In genomic region chr3:14787136-14787535, GRCm38 (mm10) we compare ENCODE assay signal across 15 mouse cellular contexts. TPM values are rescaled to one million over a fixed set of nuclear protein-coding genes. Genes with fewer than 3 reads are reported as not detected.
DNase-seq lines count a peak whose midpoint lies in the region; ATAC-seq and TF ChIP-seq lines count a peak whose summit lies in the region.
"Had no signal": no experiment of that assay in that cellular context is flagged by ENCODE, and none has a peak within 500 bp of the region (broad histone marks: within the 10 kb centered on the region; RNA-seq: fewer than 3 reads in every experiment).

No protein-coding gene starts in this region.

- no peak overlapping the region for H3K4me2 ChIP-seq in lung, embryonic 16.5 days (ENCODE audit: low read depth, low read length)
- H3K4me2 ChIP-seq: liver, embryonic 12.5 days; midbrain, embryonic 12.5 days had no signal

- H3K4me3 ChIP-seq in gastrocnemius, adult 2 months, result no peak overlapping the region
- H3K4me3 ChIP-seq in MEL (ENCODE audit: control insufficient read depth in 1 of 2, insufficient read depth in 1 of 2, low read depth in 2 of 2, low read length in 2 of 2), result no peak overlapping the region
- no peak overlapping the region for H3K4me3 ChIP-seq in kidney, adult 2 months (ENCODE audit: insufficient read depth, low read depth, low read length)
- no peak overlapping the region for H3K4me3 ChIP-seq in lung, embryonic 16.5 days (ENCODE audit: low read length)
- H3K4me3 ChIP-seq in forebrain, embryonic 10.5 days, result no peak overlapping the region
- H3K4me3 ChIP-seq: left cerebral cortex, adult 2 months; liver, embryonic 12.5 days; midbrain, embryonic 12.5 days had no signal

- H3K27ac ChIP-seq in gastrocnemius, adult 2 months, result peak overlapping the region; percentile 85
- no peak overlapping the region for H3K27ac ChIP-seq in MEL (ENCODE audit: control insufficient read depth, low read depth, low read length)
- H3K27ac ChIP-seq in kidney, adult 2 months (ENCODE audit: insufficient read depth, low read depth, low read length), result peak overlapping the region; percentile 59; the same call in 1 of the 2 replicates
- 0 out of 2 replicates have a peak overlapping the region, but pooled peaks have one; percentile 2 for H3K27ac ChIP-seq in lung, embryonic 16.5 days (ENCODE audit: low read length)
- H3K27ac ChIP-seq in forebrain, embryonic 10.5 days, result no peak overlapping the region
- H3K27ac ChIP-seq: left cerebral cortex, adult 2 months; liver, embryonic 12.5 days; midbrain, embryonic 12.5 days had no signal

- no peak for TF ChIP-seq POLR2A in MEL (IDR thresholded peaks at IDR 0.05; ENCODE audit: control insufficient read depth in 1 of 2, insufficient read depth in 1 of 2, low read depth in 1 of 2, low read length in 2 of 2, poor library complexity in 1 of 2)
- no peak for TF ChIP-seq POLR2A in kidney, adult 2 months (IDR thresholded peaks at IDR 0.05; ENCODE audit: low read depth, low read length)

- no peaks in the 10 kb centered on the region for H3K9me3 ChIP-seq in MEL (replicated peaks; ENCODE audit: insufficient read depth, low read length)
- H3K9me3 ChIP-seq in lung, embryonic 16.5 days (ENCODE audit: control insufficient read depth, low read length), result no peaks in the 10 kb centered on the region
- no peaks in the 10 kb centered on the region for H3K9me3 ChIP-seq in forebrain, embryonic 10.5 days
- H3K9me3 ChIP-seq: liver, embryonic 12.5 days; midbrain, embryonic 12.5 days had no signal

- TF ChIP-seq CTCF in gastrocnemius, adult 2 months (IDR thresholded peaks at IDR 0.05), result no peak
- TF ChIP-seq CTCF in MEL (IDR thresholded peaks at IDR 0.05 in 2 of 3, conservative IDR thresholded peaks at IDR 0.05 in 1 of 3; ENCODE audit: control insufficient read depth in 1 of 3, insufficient read depth in 1 of 3, low read depth in 2 of 3, low read length in 3 of 3, poor library complexity in 1 of 3, severe bottlenecking in 1 of 3), result no peak
- no peak for TF ChIP-seq CTCF in kidney, adult 2 months (conservative IDR thresholded peaks at IDR 0.05; ENCODE audit: insufficient read depth, insufficient read length, low read depth, low read length)

- H3K9ac ChIP-seq in MEL (ENCODE audit: control insufficient read depth, low read depth, low read length, poor library complexity, severe bottlenecking), result no peak overlapping the region
- H3K9ac ChIP-seq in lung, embryonic 16.5 days (ENCODE audit: low read length), result no peak overlapping the region
- H3K9ac ChIP-seq: liver, embryonic 12.5 days; midbrain, embryonic 12.5 days had no signal

- H3K79me2 ChIP-seq in MEL (ENCODE audit: control insufficient read depth, insufficient read depth, low read length, poor library complexity), result peaks cover 46% of the 10 kb centered on the region

- ATAC-seq in lung, embryonic 16.5 days (ENCODE audit: low read depth), result peak; percentile 54
- ATAC-seq: intestine, embryonic 16.5 days had no signal

- DNase-seq in gastrocnemius, adult 2 months, result no peak
- no peak for DNase-seq in gastrocnemius, postnatal 25 days
- DNase-seq in MEL (ENCODE audit: low read depth, low spot score), result peak; percentile 38
- DNase-seq in kidney, adult 2 months, result peak; percentile 46
- no peak for DNase-seq in left cerebral cortex, postnatal 4 days
- DNase-seq in forebrain, embryonic 10.5 days (ENCODE audit: extremely low spot score, low spot score), result no peak
- DNase-seq in frontal cortex, postnatal 25 days (ENCODE audit: low spot score in 2 of 2), result no peak
- DNase-seq: right cerebral cortex, postnatal 25 days had no signal

- peaks cover 0 to 3% of the 10 kb centered on the region in 2 experiments; a peak in 2 of 4 replicates for H3K4me1 ChIP-seq in MEL (ENCODE audit: control insufficient read depth in 1 of 2, insufficient read depth in 2 of 2, low read length in 2 of 2)
- peaks cover 6% of the 10 kb centered on the region; the same call in 1 of the 2 replicates for H3K4me1 ChIP-seq in kidney, adult 2 months (ENCODE audit: control insufficient read depth, insufficient read depth, low read length)
- no peaks in the 10 kb centered on the region for H3K4me1 ChIP-seq in lung, embryonic 16.5 days (replicated peaks; ENCODE audit: control insufficient read depth, insufficient read depth, low read length)
- H3K4me1 ChIP-seq in forebrain, embryonic 10.5 days, result no peaks in the 10 kb centered on the region
- H3K4me1 ChIP-seq: liver, embryonic 12.5 days; midbrain, embryonic 12.5 days had no signal

- intact Hi-C loops in gastrocnemius, adult 2 months (cut with DNase I), result no loop called here
- intact Hi-C loops in left cerebral cortex, postnatal 4 days (cut with DNase I), result no loop called here

- H3K27me3 ChIP-seq in MEL (ENCODE audit: control insufficient read depth in 1 of 2, insufficient read depth in 2 of 2, low read length in 2 of 2), result no peaks in the 10 kb centered on the region
- H3K27me3 ChIP-seq in kidney, adult 2 months (replicated peaks; ENCODE audit: control insufficient read depth, insufficient read depth, low read length), result no peaks in the 10 kb centered on the region
- H3K27me3 ChIP-seq in lung, embryonic 16.5 days (ENCODE audit: control insufficient read depth, insufficient read depth, low read depth, low read length), result no peaks in the 10 kb centered on the region
- no peaks in the 10 kb centered on the region for H3K27me3 ChIP-seq in forebrain, embryonic 10.5 days (ENCODE audit: poor library complexity, severe bottlenecking)
- H3K27me3 ChIP-seq: liver, embryonic 12.5 days; midbrain, embryonic 12.5 days had no signal

- WGBS in kidney, adult 2 months, result 47% methylated on average over 1 of the region's 1 CpGs
- WGBS in lung, embryonic 16.5 days, result 29% methylated on average over 1 of the region's 1 CpGs
- WGBS in forebrain, embryonic 10.5 days, result 61% methylated on average over 1 of the region's 1 CpGs

- TF ChIP-seq EP300 in MEL (IDR thresholded peaks at IDR 0.05; ENCODE audit: low read depth in 1 of 2, low read length in 2 of 2), result no peak

- peaks cover 42 to 62% of the 10 kb centered on the region in 2 experiments for H3K36me3 ChIP-seq in MEL (ENCODE audit: control insufficient read depth in 1 of 2, insufficient read depth in 2 of 2, low read length in 2 of 2)
- H3K36me3 ChIP-seq in kidney, adult 2 months (ENCODE audit: control insufficient read depth, insufficient read depth, low read length), result no peaks in the 10 kb centered on the region
- no peaks in the 10 kb centered on the region for H3K36me3 ChIP-seq in lung, embryonic 16.5 days (ENCODE audit: control insufficient read depth, insufficient read depth, low read length)
- no peaks in the 10 kb centered on the region for H3K36me3 ChIP-seq in forebrain, embryonic 10.5 days (replicated peaks)
- H3K36me3 ChIP-seq: liver, embryonic 12.5 days; midbrain, embryonic 12.5 days had no signal

- no peak for TF ChIP-seq RAD21 in MEL (IDR thresholded peaks at IDR 0.05; ENCODE audit: low read depth, low read length)

TF ChIP-seq in MEL, 35 proteins besides CTCF, POLR2A, EP300 and RAD21 (continues in another document):
- TF ChIP-seq MYC (IDR thresholded peaks at IDR 0.05; ENCODE audit: low read depth, low read length) (0 out of 2 replicates have a peak, but pooled peaks have one; percentile 3), TAL1 (IDR thresholded peaks at IDR 0.05; ENCODE audit: low read length) (no peak), ZKSCAN1 (IDR thresholded peaks at IDR 0.05; ENCODE audit: low read depth, low read length) (no peak), POLR2AphosphoS5 (IDR thresholded peaks at IDR 0.05; ENCODE audit: borderline replicate concordance, low read depth, low read length) (no peak), SIN3A (IDR thresholded peaks at IDR 0.05; ENCODE audit: low read length) (peak; percentile 24; the same call in 1 of the 2 replicates), RCOR1 (IDR thresholded peaks at IDR 0.05; ENCODE audit: low read depth, low read length) (0 out of 2 replicates have a peak, but pooled peaks have one; percentile 17), MAZ (IDR thresholded peaks at IDR 0.05; ENCODE audit: low read depth, low read length) (no peak), UBTF (IDR thresholded peaks at IDR 0.05; ENCODE audit: borderline replicate concordance, insufficient read depth, low read depth, low read length) (no peak), NRF1 (IDR thresholded peaks at IDR 0.05; ENCODE audit: insufficient read depth, low read depth, low read length, poor library complexity, severe bottlenecking) (no peak), POLR2AphosphoS2 (IDR thresholded peaks at IDR 0.05; ENCODE audit: low read length) (no peak), MAFK (IDR thresholded peaks at IDR 0.05; ENCODE audit: borderline replicate concordance, low read depth, low read length) (no peak), KAT2A (conservative IDR thresholded peaks at IDR 0.05; ENCODE audit: low read depth, low read length) (no peak), CHD1 (IDR thresholded peaks at IDR 0.05; ENCODE audit: low read depth, low read length) (peak; percentile 10; the same call in 1 of the 2 replicates), GATA1 (IDR thresholded peaks at IDR 0.05; ENCODE audit: low read depth, low read length) (no peak), TBP (IDR thresholded peaks at IDR 0.05; ENCODE audit: low read depth, low read length) (no peak), E2F4 (IDR thresholded peaks at IDR 0.05; ENCODE audit: borderline replicate concordance, low read depth, low read length) (no peak), MEF2A (IDR thresholded peaks at IDR 0.05; ENCODE audit: extremely low read depth, insufficient replicate concordance, low read depth, low read length, poor library complexity, severe bottlenecking) (no peak), CHD2 (IDR thresholded peaks at IDR 0.05; ENCODE audit: low read length) (no peak), ZC3H11A (IDR thresholded peaks at IDR 0.05; ENCODE audit: low read depth, low read length) (no peak), ETS1 (IDR thresholded peaks at IDR 0.05; ENCODE audit: low read depth, low read length) (peak; percentile 91), MYB (IDR thresholded peaks at IDR 0.05; ENCODE audit: low read depth, low read length) (no peak), TCF12 (IDR thresholded peaks at IDR 0.05; ENCODE audit: low read depth, low read length) (no peak), MAX (IDR thresholded peaks at IDR 0.05; ENCODE audit: low read length) (no peak)

RNA-seq across cellular contexts. Expression of gene Car1, which starts 21.0 kb away (rescaled TPM):
- total RNA-seq in gastrocnemius, adult 2 months (2021), result under 1 TPM; 0.20 to 0.45 TPM
- under 1 TPM in 1 of 2 experiments, not detected in 1; 0.33 TPM for total RNA-seq in gastrocnemius, postnatal 25 days (2021)
- total RNA-seq in MEL (2012; rRNA removed), result 3,564 and 4,374 TPM in 2 replicates
- 1,000 to 10,000 TPM; 1,720 to 6,361 TPM for polyA plus RNA-seq in MEL (2012; ENCODE audit: insufficient read depth in 1 of 2, insufficient read length in 2 of 2, low read depth in 1 of 2, low replicate concordance in 2 of 2, missing spikeins in 1 of 2)
- polyA plus RNA-seq in kidney, adult 2 months (2012; rRNA removed), result 0.19 TPM in 1 of 2 replicates, not detected in the other
- 0.15 and 1.4 TPM in 2 replicates for polyA plus RNA-seq in lung, embryonic 16.5 days (2015; fragmentation: Nextera tagmentation; extraction: Ambion mirVana)
- not detected for total RNA-seq in left cerebral cortex, postnatal 4 days (2021)
- 0.12 TPM in 1 of 2 replicates, not detected in the other for polyA plus RNA-seq in forebrain, embryonic 10.5 days (2016; fragmentation: Nextera tagmentation; extraction: Ambion mirVana)
- total RNA-seq: adrenal gland, adult 18-20 months; left cerebral cortex, adult 2 months had no signal
- polyA plus RNA-seq: midbrain, embryonic 12.5 days; neural tube, embryonic 14.5 days had no signal

Comparison
In these comparisons a context has a peak if more than half of its experiments do, and no peak if none do; other contexts are left out.
1. DNase-seq: peak in MEL (single experiment) and kidney, adult 2 months (single experiment); none in gastrocnemius, adult 2 months (single experiment), gastrocnemius, postnatal 25 days (single experiment), left cerebral cortex, postnatal 4 days (single experiment), forebrain, embryonic 10.5 days (single experiment) and frontal cortex, postnatal 25 days (0 of 2).
2. H3K27ac ChIP-seq: peak in gastrocnemius, adult 2 months (single experiment), kidney, adult 2 months (single experiment) and lung, embryonic 16.5 days (single experiment); none in MEL (single experiment) and forebrain, embryonic 10.5 days (single experiment).
3. RNA of gene Car1, which starts 21.0 kb away (total RNA-seq): 3,564 to 4,374 TPM in MEL; 0.20 to 0.45 TPM in gastrocnemius, adult 2 months, 0.33 TPM in gastrocnemius, postnatal 25 days and not detected in left cerebral cortex, postnatal 4 days; every median in the first group is over 1,000 times any median in the second.